8 mouse cellular contexts compared by ENCODE assay signal in the genomic region with DNA sequence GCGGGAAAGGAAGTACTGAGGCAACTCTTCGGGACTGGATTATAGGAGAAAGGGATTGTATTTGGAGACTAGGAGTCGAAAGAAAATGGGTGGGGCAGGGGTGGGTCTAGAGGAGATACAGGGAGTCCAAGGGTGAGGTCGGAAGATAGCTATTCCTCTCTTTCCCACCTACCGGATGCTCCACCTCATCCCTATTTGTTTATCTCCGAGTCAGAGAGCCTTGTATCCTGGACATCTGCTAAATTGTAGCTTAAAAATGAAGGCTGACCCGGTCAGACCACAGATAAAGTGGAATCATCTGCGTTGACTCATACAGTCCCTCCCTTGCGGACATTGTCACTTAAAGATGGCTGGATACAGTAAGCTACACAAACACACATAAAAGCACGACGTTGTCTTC. TPM values are rescaled to one million over a fixed set of nuclear protein-coding genes. Genes with fewer than 3 reads are reported as not detected.
A peak's percentile ranks its signal among the peaks of the same experiment; 100 is the strongest.
DNase-seq lines count a peak whose midpoint lies in the region; ATAC-seq and TF ChIP-seq lines count a peak whose summit lies in the region.

No protein-coding gene starts in this region.

- no peak for DNase-seq in kidney, postnatal 0 days (ENCODE audit: low spot score)
- DNase-seq in kidney, adult 11 months: no peak
- no peak for DNase-seq in layer of hippocampus, adult 18-20 months (ENCODE audit: low spot score in 2 of 2)
- DNase-seq in retina, embryonic 14.5 days (ENCODE audit: low spot score): no peak

- TF ChIP-seq CTCF in kidney, postnatal 0 days (IDR thresholded peaks at IDR 0.05; ENCODE audit: low read depth): no peak
- no peak for TF ChIP-seq CTCF in cortical plate, adult 2 months (IDR thresholded peaks at IDR 0.05; ENCODE audit: extremely low read depth, insufficient read depth, low read length)

- H3K27me3 ChIP-seq in kidney, postnatal 0 days (ENCODE audit: insufficient read depth, low read length): 0 out of 2 replicates have a peak, but pooled peaks cover 4% of the 10 kb centered on the region
- H3K27me3 ChIP-seq in intestine, embryonic 15.5 days (replicated peaks): peaks cover 18% of the 10 kb centered on the region; the same call in 1 of the 2 replicates
- peaks cover 49% of the 10 kb centered on the region for H3K27me3 ChIP-seq in neural tube, embryonic 12.5 days (replicated peaks)

- peak overlapping the region; percentile 93 for H3K4me2 ChIP-seq in kidney, postnatal 0 days (ENCODE audit: low read length)
- H3K4me2 ChIP-seq in intestine, embryonic 15.5 days (replicated peaks): peak overlapping the region; percentile 96
- H3K4me2 ChIP-seq in neural tube, embryonic 12.5 days (replicated peaks): peak overlapping the region; percentile 90

- 0 out of 2 replicates have a peak, but pooled peaks cover 9% of the 10 kb centered on the region for H3K4me1 ChIP-seq in kidney, postnatal 0 days (replicated peaks; ENCODE audit: insufficient read depth, low read length)
- H3K4me1 ChIP-seq in cortical plate, adult 2 months (ENCODE audit: control insufficient read depth, insufficient read depth, low read length): no peaks in the 10 kb centered on the region
- H3K4me1 ChIP-seq in intestine, embryonic 15.5 days (replicated peaks): peaks cover 10% of the 10 kb centered on the region; the same call in 1 of the 2 replicates
- H3K4me1 ChIP-seq in neural tube, embryonic 12.5 days: peaks cover 15% of the 10 kb centered on the region

- H3K36me3 ChIP-seq in kidney, postnatal 0 days (ENCODE audit: insufficient read depth, low read length): no peaks in the 10 kb centered on the region
- H3K36me3 ChIP-seq in intestine, embryonic 15.5 days: no peaks in the 10 kb centered on the region
- no peaks in the 10 kb centered on the region for H3K36me3 ChIP-seq in neural tube, embryonic 12.5 days

- ATAC-seq in kidney, postnatal 0 days (replicated peaks; ENCODE audit: low FRiP score, low read depth): no peak
- ATAC-seq in intestine, embryonic 15.5 days: no peak
- no peak for ATAC-seq in neural tube, embryonic 12.5 days (ENCODE audit: low FRiP score, low read depth)
- no peak for ATAC-seq in frontal cortex, adult (ENCODE audit: low TSS enrichment)

- H3K4me3 ChIP-seq in kidney, postnatal 0 days (replicated peaks; ENCODE audit: low read depth, low read length): peak overlapping the region; percentile 54; the same call in 1 of the 2 replicates
- H3K4me3 ChIP-seq in cortical plate, adult 2 months (ENCODE audit: insufficient read depth, low read length): peak overlapping the region; percentile 40
- H3K4me3 ChIP-seq in intestine, embryonic 15.5 days (replicated peaks): peak overlapping the region; percentile 62
- no peak overlapping the region; the same call in 1 of the 2 replicates for H3K4me3 ChIP-seq in neural tube, embryonic 12.5 days

- H3K9me3 ChIP-seq in kidney, postnatal 0 days (replicated peaks; ENCODE audit: low read length): no peaks in the 10 kb centered on the region
- H3K9me3 ChIP-seq in intestine, embryonic 15.5 days: no peaks in the 10 kb centered on the region
- H3K9me3 ChIP-seq in neural tube, embryonic 12.5 days: no peaks in the 10 kb centered on the region

- no peak for TF ChIP-seq POLR2A in cortical plate, adult 2 months (IDR thresholded peaks at IDR 0.05; ENCODE audit: extremely low read depth, insufficient read depth, low read length)

- WGBS in kidney, postnatal 0 days: 35% methylated on average over 11 of the region's 11 CpGs
- 18% methylated on average over 11 of the region's 11 CpGs for WGBS in intestine, embryonic 15.5 days
- whole genome bisulfite sequencing in neural tube, embryonic 12.5 days: 40% methylated on average over 11 of the region's 11 CpGs

- peak overlapping the region; percentile 5; the same call in 1 of the 2 replicates for H3K9ac ChIP-seq in kidney, postnatal 0 days (ENCODE audit: low read depth, low read length)
- H3K9ac ChIP-seq in intestine, embryonic 15.5 days: 0 out of 2 replicates have a peak overlapping the region, but pooled peaks have one; percentile 62
- H3K9ac ChIP-seq in neural tube, embryonic 12.5 days: no peak overlapping the region

- 0 out of 2 replicates have a peak overlapping the region, but pooled peaks have one; percentile 88 for H3K27ac ChIP-seq in kidney, postnatal 0 days
- H3K27ac ChIP-seq in cortical plate, adult 2 months (ENCODE audit: insufficient read depth, low read length): no peak overlapping the region
- no peak overlapping the region for H3K27ac ChIP-seq in intestine, embryonic 15.5 days
- no peak overlapping the region for H3K27ac ChIP-seq in neural tube, embryonic 12.5 days

RNA-seq across cellular contexts. Expression of a gene that starts 1.3 kb away (rescaled TPM):
- 3.4 and 4.2 TPM in 2 replicates for polyA plus RNA-seq in kidney, postnatal 0 days (2015; fragmentation: Nextera tagmentation; extraction: Ambion mirVana)
- polyA plus RNA-seq in cortical plate, adult 2 months (2012; rRNA removed): 7.8 and 7.9 TPM in 2 replicates
- 3.0 and 3.2 TPM in 2 replicates for polyA plus RNA-seq in intestine, embryonic 15.5 days (2015; fragmentation: Nextera tagmentation; extraction: Ambion mirVana)
- polyA plus RNA-seq in neural tube, embryonic 12.5 days (2016; fragmentation: Nextera tagmentation; extraction: Ambion mirVana): 2.1 and 3.2 TPM in 2 replicates
- total RNA-seq in layer of hippocampus, adult 18-20 months (2021): 1 to 10 TPM; 5.6 to 6.9 TPM

RNA-seq across cellular contexts. Expression of a gene that starts 21.0 kb away (rescaled TPM):
- 2.5 and 2.8 TPM in 2 replicates for polyA plus RNA-seq in kidney, postnatal 0 days (2015; fragmentation: Nextera tagmentation; extraction: Ambion mirVana)
- 2.7 and 3.1 TPM in 2 replicates for polyA plus RNA-seq in cortical plate, adult 2 months (2012; rRNA removed)
- 2.7 and 3.0 TPM in 2 replicates for polyA plus RNA-seq in intestine, embryonic 15.5 days (2015; fragmentation: Nextera tagmentation; extraction: Ambion mirVana)
- polyA plus RNA-seq in neural tube, embryonic 12.5 days (2016; fragmentation: Nextera tagmentation; extraction: Ambion mirVana): 0.66 and 0.73 TPM in 2 replicates
- total RNA-seq in layer of hippocampus, adult 18-20 months (2021): 1 to 10 TPM in 1 of 2 experiments, under 1 TPM in 1; 0.68 to 1.6 TPM

RNA-seq across cellular contexts. Expression of a gene that starts 29.6 kb away (rescaled TPM):
- polyA plus RNA-seq in kidney, postnatal 0 days (2015; fragmentation: Nextera tagmentation; extraction: Ambion mirVana): 0.11 and 0.54 TPM in 2 replicates
- 11.2 and 16.1 TPM in 2 replicates for polyA plus RNA-seq in cortical plate, adult 2 months (2012; rRNA removed)
- polyA plus RNA-seq in intestine, embryonic 15.5 days (2015; fragmentation: Nextera tagmentation; extraction: Ambion mirVana): 0.06 and 0.14 TPM in 2 replicates
- polyA plus RNA-seq in neural tube, embryonic 12.5 days (2016; fragmentation: Nextera tagmentation; extraction: Ambion mirVana): 0.38 and 0.74 TPM in 2 replicates
- total RNA-seq in layer of hippocampus, adult 18-20 months (2021): 1 to 10 TPM; 7.3 to 7.6 TPM

RNA-seq across cellular contexts. Expression of a gene that starts 30.0 kb away (rescaled TPM):
- 19.1 and 19.6 TPM in 2 replicates for polyA plus RNA-seq in kidney, postnatal 0 days (2015; fragmentation: Nextera tagmentation; extraction: Ambion mirVana)
- polyA plus RNA-seq in cortical plate, adult 2 months (2012; rRNA removed): 10.9 and 11.9 TPM in 2 replicates
- polyA plus RNA-seq in intestine, embryonic 15.5 days (2015; fragmentation: Nextera tagmentation; extraction: Ambion mirVana): 2.7 and 2.8 TPM in 2 replicates
- polyA plus RNA-seq in neural tube, embryonic 12.5 days (2016; fragmentation: Nextera tagmentation; extraction: Ambion mirVana): 0.42 and 0.79 TPM in 2 replicates
- 1 to 10 TPM; 3.0 to 3.4 TPM for total RNA-seq in layer of hippocampus, adult 18-20 months (2021)

RNA-seq across cellular contexts. Expression of a gene that starts 35.7 kb away (rescaled TPM):
- 74.5 and 81.2 TPM in 2 replicates for polyA plus RNA-seq in kidney, postnatal 0 days (2015; fragmentation: Nextera tagmentation; extraction: Ambion mirVana)
- 173 and 175 TPM in 2 replicates for polyA plus RNA-seq in cortical plate, adult 2 months (2012; rRNA removed)
- polyA plus RNA-seq in intestine, embryonic 15.5 days (2015; fragmentation: Nextera tagmentation; extraction: Ambion mirVana): 68.7 and 72.2 TPM in 2 replicates
- 82.0 and 84.2 TPM in 2 replicates for polyA plus RNA-seq in neural tube, embryonic 12.5 days (2016; fragmentation: Nextera tagmentation; extraction: Ambion mirVana)
- total RNA-seq in layer of hippocampus, adult 18-20 months (2021): 10 to 100 TPM; 92.1 to 96.1 TPM
